Mouse (Mus musculus) G1E (cell line): ENCODE results near the gene Ptprg.

Experiments
- CTCF ChIP-seq: IDR thresholded peaks from 2 replicates; pipeline ENCODE4 v1.5.1; 2012; ENCODE audit warnings: low read depth, low read length, inconsistent platforms, mixed read lengths
- GATA1 ChIP-seq: IDR thresholded peaks from 2 replicates; pipeline ENCODE4 v1.6.1; 2012; ENCODE audit warnings: borderline replicate concordance, low read length, inconsistent platforms, mixed read lengths
- TAL1 ChIP-seq: conservative IDR thresholded peaks from 2 replicates; pipeline ENCODE4 v1.6.1; 2012; ENCODE audit warnings: low read depth, low read length, inconsistent platforms, mixed read lengths

- TF ChIP-seq TAL1: no peak
- no peak for TF ChIP-seq CTCF
- no peak for TF ChIP-seq GATA1
Observed at GRCm38 (mm10) chr14:11584929-11585633, 31.7 kb downstream of the Ptprg start.
